Mouse (Mus musculus) neural tube, embryonic 15.5 days (tissue): ENCODE results near the gene Noc2l. TPM values are rescaled to one million over a fixed set of nuclear protein-coding genes. Genes with fewer than 3 reads are reported as not detected.

ENCODE experiments used
- ATAC-seq: fragments of 200-750 bp; cut with Nextera tagmentation; 2 replicates; pipeline ENCODE4 v1.8.0; 2017; ENCODE audit warnings: mild to moderate bottlenecking, moderate TSS enrichment, moderate library complexity; ENCODE audit not compliant: low FRiP score
- H3K27ac ChIP-seq: fragments of 300-500 bp; sonication (generic); replicated peaks from 2 replicates; pipeline ENCODE4 v1.5.1; 2015; ENCODE audit warnings: mild to moderate bottlenecking, inconsistent platforms
- H3K27me3 ChIP-seq: fragments of 300-500 bp; sonication (generic); replicated peaks from 2 replicates; pipeline ENCODE4 v1.6.1; 2015; ENCODE audit warnings: inconsistent platforms
- H3K36me3 ChIP-seq: fragments of 300-500 bp; sonication (generic); 2 replicates; pipeline ENCODE4 v1.6.1; 2015; ENCODE audit warnings: inconsistent platforms
- H3K4me1 ChIP-seq: fragments of 300-500 bp; sonication (generic); 2 replicates; pipeline ENCODE4 v1.6.1; 2015; ENCODE audit warnings: inconsistent platforms
- H3K4me2 ChIP-seq: fragments of 300-500 bp; sonication (generic); 2 replicates; pipeline ENCODE4 v1.6.1; 2015; ENCODE audit warnings: inconsistent platforms, mild to moderate bottlenecking, moderate library complexity
- H3K4me3 ChIP-seq: fragments of 300-500 bp; sonication (generic); replicated peaks from 2 replicates; pipeline ENCODE4 v1.5.1; 2015; ENCODE audit warnings: mild to moderate bottlenecking, inconsistent platforms
- H3K9ac ChIP-seq: fragments of 300-500 bp; sonication (generic); replicated peaks from 2 replicates; pipeline ENCODE4 v1.6.1; 2015; ENCODE audit warnings: mild to moderate bottlenecking, inconsistent platforms
- H3K9me3 ChIP-seq: fragments of 300-500 bp; sonication (generic); replicated peaks from 2 replicates; pipeline ENCODE4 v1.6.1; 2016; ENCODE audit warnings: inconsistent platforms
- WGBS: fragments of 180-500 bp; shearing (Covaris S2); methylation state at CpG from one replicate; pipeline ENCODE4 v1.1.7; 2015; ENCODE audit warnings: mixed read lengths; 5-methylcytosine and 5-hydroxymethylcytosine counted together
- polyA plus RNA-seq: library from polyadenylated mRNA; unstranded; fragments of >200 nt; fragmentation: Nextera tagmentation; extraction: Ambion mirVana; gene quantifications from 2 replicates; pipeline ENCODE4 v1.2.1, GENCODE M21; 2015

The Noc2l gene
- polyA plus RNA-seq, 1 experiment from 2014 or later, result 50.4 TPM

DNA sequence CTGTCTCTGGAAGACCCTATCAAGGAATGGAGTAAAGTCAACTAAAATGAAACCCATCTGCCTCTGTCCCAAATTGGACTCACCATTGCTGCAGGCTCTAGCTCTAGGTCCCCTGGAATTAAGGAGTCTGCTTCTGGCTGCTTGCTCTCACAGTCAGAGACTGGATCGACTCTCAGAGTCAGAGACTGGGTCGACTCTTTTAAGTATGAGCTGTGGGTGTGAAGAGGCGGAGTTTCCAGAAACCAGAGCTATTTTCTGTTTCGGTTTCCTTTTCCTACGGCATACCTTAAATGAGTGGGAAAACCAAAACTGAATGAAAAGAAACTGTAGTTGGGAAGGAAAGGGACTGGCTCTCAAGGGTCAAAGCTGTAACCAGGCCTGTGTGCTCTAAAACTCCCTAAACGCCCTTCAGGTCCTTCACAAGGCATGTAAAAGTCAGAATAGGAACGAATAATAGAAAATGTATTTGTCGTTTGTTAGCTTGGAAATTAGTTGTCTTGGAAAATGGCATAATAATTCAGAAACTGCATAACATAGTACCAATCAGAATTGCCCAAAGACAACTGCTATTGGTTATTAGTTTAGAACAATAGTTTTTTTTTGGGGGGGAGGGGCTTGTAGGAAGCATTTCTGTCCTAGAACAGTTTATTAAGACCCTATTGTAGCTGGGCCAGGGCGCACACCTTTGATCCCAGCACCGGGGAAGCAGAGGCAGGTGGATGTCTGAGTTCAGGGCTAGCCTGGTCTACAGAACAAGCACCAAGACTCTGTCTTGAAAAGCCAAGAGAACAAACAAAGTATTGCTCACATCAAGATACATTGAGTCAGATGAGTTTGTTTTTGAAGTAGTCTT, 35.0 kb upstream of the Noc2l start, which contains the start of gene Isg15:
Isg15 (minus strand) TSS at position 196 of the 853 bp plus-strand sequence.
- no peak within 1 kb of the TSS for H3K4me2 ChIP-seq
- no peak within 1 kb of the TSS for H3K27ac ChIP-seq
- H3K9ac ChIP-seq, result no peak within 1 kb of the TSS
- no peak for ATAC-seq
- H3K4me3 ChIP-seq, result no peak within 1 kb of the TSS
- H3K9me3 ChIP-seq, result no peaks in the 10 kb centered on the region
- peaks cover 11% of the 10 kb centered on the region for H3K27me3 ChIP-seq
- H3K4me1 ChIP-seq, result peaks cover 33% of the 10 kb centered on the region
- WGBS, result 62% methylated on average over 10 of the region's 10 CpGs
- H3K36me3 ChIP-seq, result no peaks in the 10 kb centered on the region

DNA sequence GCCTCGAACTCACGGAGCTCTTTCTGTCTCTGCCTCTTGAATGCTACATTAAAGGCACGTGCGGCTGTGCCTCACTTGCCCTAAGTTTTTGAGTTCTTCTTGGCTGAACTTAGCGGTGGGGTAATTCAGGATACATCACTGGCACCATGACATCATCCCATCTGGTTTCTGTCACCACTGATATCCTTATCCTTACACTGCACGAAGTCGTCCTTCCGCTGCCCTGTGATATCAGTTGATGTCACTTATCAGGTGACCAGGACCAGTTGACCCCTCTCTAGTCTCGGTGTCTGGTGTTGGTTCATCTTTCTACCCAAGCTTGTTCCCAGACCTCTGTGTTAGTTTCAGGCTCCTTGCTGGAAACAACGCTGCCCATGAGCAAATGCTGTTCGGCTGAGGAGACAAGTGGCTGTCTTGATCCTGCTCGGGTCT, 33.3 kb upstream of the Noc2l start:
- peak overlapping the region; percentile 87 for H3K4me2 ChIP-seq
- no peaks in the 10 kb centered on the region for H3K36me3 ChIP-seq
- ATAC-seq, result no peak
- 50% methylated on average over 12 of the region's 12 CpGs for WGBS
- H3K27me3 ChIP-seq, result peaks cover 11% of the 10 kb centered on the region
- no peaks in the 10 kb centered on the region for H3K9me3 ChIP-seq
- peak overlapping the region; percentile 52 for H3K4me3 ChIP-seq
- H3K4me1 ChIP-seq, result peaks cover 26% of the 10 kb centered on the region
- H3K27ac ChIP-seq, result peak overlapping the region; percentile 77
- H3K9ac ChIP-seq, result peak overlapping the region; percentile 68

DNA sequence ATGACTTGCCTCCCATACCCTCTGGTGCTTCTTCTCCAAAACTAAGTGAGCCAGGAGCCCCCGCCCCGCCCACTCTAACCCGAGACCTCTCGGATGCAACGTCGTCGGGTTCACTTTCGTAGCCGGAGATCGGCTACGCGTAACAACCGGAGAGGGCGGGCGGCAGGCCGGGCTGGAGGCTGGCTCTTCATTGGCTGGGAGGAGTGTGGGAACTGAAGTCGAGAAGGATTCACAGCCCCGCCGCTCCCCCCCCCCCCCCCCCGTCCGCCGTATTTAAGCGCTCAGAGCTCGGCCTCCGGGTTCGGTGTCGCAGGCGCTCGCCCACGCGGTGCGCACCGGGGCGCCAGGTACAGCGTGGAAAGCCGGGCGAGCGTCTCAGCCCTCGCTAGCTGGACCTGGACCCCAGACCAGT, 32.8 kb upstream of the Noc2l start, which contains the start of gene AW011738:
AW011738 (plus strand) TSS at position 304 of the 412 bp plus-strand sequence.
- ATAC-seq, result peak; percentile 74
- H3K4me2 ChIP-seq, result peak within 1 kb of the TSS; percentile 87
- H3K9me3 ChIP-seq, result no peaks in the 10 kb centered on the region
- H3K27ac ChIP-seq, result peak within 1 kb of the TSS; percentile 77
- H3K9ac ChIP-seq, result peak within 1 kb of the TSS; percentile 68
- WGBS, result under 1% methylated on average over 36 of the region's 39 CpGs
- no peaks in the 10 kb centered on the region for H3K36me3 ChIP-seq
- peaks cover 11% of the 10 kb centered on the region for H3K27me3 ChIP-seq
- peaks cover 23% of the 10 kb centered on the region for H3K4me1 ChIP-seq
- peak within 1 kb of the TSS; percentile 52 for H3K4me3 ChIP-seq

DNA sequence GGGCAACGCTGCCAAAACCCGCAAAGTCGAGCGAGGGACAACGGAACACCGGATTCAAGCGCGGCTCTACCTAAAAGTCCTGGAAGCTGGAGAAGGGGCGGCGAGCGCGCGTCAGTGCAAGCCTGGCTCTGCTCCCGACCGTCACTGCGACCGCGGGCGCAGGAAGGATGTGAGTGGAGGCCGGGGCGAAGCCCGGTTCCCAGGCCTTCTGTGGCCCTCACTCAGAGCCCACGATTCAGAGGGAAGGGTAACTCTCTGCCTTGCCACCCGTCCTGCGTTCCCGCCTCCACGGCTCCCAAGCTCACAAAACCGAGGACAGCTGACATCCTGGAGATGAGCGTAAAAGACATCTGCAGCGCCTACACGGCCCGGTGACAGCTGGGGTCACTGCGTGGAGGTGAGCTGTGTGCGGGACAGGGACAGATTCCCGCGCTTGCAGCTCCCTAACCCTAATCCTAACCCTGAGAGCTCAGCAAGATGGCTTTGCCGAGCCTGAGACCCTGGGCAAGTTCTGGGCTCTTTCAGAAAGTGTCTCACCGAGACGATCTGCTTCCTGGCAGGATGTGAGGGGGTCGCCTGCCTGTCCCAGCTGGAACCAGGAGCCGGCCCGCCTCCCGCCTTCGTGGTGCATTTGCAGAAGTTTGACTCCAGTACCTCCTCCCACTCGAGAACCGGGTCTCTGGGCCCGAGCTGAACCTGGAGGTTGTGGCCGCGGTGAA, 32.2 kb upstream of the Noc2l start:
- peak overlapping the region; percentile 52 for H3K4me3 ChIP-seq
- no peaks in the 10 kb centered on the region for H3K9me3 ChIP-seq
- peak; percentile 46 for ATAC-seq
- H3K27ac ChIP-seq, result peak overlapping the region; percentile 73
- H3K36me3 ChIP-seq, result no peaks in the 10 kb centered on the region
- peak overlapping the region; percentile 87 for H3K4me2 ChIP-seq
- H3K27me3 ChIP-seq, result peaks cover 11% of the 10 kb centered on the region
- peak overlapping the region; percentile 68 for H3K9ac ChIP-seq
- peaks cover 23% of the 10 kb centered on the region for H3K4me1 ChIP-seq
- under 1% methylated on average over 49 of the region's 49 CpGs for WGBS

DNA sequence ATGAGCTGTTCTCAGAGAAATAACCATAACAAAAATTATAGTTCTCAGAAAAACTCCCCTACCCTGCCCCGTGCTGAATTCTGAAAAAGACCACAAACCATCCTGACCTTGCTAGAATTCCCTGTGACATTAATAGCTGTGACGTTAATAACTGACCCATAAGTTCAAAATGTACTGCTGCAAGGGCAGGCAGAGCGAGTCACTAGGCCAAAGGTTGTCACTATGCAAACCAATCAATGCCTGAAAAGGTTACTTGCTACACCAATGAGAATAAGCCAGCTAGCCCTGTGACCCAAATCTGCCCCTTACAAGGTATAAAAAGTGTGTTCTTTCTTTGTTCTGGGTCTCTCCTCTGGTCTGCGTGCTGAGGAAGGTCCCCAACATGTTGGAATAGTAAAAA, 26.9 kb upstream of the Noc2l start:
- Histone ChIP-seq H3K4me3 (no peak overlapping the region), H3K4me1 (peaks cover 7% of the 10 kb centered on the region), H3K9ac (no peak overlapping the region), H3K9me3 (no peaks in the 10 kb centered on the region), H3K4me2 (no peak overlapping the region), H3K36me3 (no peaks in the 10 kb centered on the region), H3K27me3 (peaks cover 10% of the 10 kb centered on the region; the same call in 1 of the 2 replicates), H3K27ac (no peak overlapping the region)
- no peak for ATAC-seq
- 92% methylated on average over 4 of the region's 4 CpGs for whole genome bisulfite sequencing

DNA sequence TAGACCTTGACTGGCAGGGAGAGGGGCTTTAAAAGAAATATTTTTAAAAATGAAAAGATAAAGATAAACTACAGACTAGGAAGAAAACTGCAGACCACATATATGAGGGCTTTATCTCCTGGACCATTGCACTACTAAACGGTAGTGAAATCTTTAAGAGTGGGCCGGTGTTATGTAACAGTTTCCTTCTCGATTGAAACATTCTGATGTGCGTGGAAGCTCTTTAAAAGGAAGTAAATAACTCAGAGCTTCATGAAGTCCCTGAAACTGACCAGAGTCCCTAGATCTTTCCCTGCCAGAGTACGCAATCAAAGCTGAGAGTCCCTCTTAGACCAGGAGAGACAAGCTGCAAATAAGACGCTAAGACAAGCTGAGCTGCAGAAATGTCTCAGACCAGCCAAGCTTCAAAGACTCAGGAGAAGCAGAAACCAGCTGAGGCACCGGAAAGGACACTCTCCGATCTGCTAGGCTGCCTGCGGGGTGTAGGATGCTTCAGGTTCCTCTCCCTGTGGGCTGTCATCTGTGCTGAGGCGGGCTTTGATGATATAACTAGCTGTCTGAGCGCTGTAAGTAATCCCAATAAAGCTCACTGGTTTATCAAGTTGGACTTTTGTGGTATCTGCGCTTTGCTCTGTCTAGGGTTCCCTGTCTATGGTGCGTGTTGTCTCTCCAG, 25.7 kb upstream of the Noc2l start:
- Histone ChIP-seq H3K27me3 (peaks cover 3% of the 10 kb centered on the region; the same call in 1 of the 2 replicates), H3K36me3 (no peaks in the 10 kb centered on the region), H3K27ac (no peak overlapping the region), H3K9me3 (no peaks in the 10 kb centered on the region), H3K4me1 (peaks cover 3% of the 10 kb centered on the region; the same call in 1 of the 2 replicates), H3K4me2 (no peak overlapping the region), H3K4me3 (no peak overlapping the region), H3K9ac (no peak overlapping the region)
- ATAC-seq, result no peak
- WGBS, result 79% methylated on average over 13 of the region's 13 CpGs

DNA sequence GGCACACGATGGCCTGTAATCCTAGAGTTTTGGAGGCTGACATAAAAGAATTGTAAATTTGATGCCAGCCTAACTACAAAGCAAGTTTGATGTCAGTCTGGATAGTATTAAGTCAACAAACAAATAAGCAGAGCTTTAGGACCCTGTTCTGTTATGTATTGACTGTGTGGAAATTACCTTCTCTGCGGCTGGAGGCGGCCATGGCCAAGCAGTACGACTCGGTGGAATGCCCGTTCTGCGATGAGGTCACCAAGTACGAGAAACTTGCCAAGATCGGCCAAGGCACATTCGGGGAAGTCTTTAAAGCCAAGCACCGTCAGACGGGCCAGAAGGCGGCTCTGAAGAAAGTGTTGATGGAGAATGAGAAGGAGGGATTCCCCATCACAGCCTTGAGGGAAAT, 22.7 kb upstream of the Noc2l start:
- Histone ChIP-seq H3K4me1 (no peaks in the 10 kb centered on the region), H3K27ac (no peak overlapping the region), H3K4me2 (no peak overlapping the region), H3K9ac (no peak overlapping the region), H3K4me3 (no peak overlapping the region), H3K36me3 (no peaks in the 10 kb centered on the region), H3K9me3 (no peaks in the 10 kb centered on the region), H3K27me3 (no peaks in the 10 kb centered on the region)
- WGBS, result 93% methylated on average over 13 of the region's 13 CpGs
- no peak for ATAC-seq

DNA sequence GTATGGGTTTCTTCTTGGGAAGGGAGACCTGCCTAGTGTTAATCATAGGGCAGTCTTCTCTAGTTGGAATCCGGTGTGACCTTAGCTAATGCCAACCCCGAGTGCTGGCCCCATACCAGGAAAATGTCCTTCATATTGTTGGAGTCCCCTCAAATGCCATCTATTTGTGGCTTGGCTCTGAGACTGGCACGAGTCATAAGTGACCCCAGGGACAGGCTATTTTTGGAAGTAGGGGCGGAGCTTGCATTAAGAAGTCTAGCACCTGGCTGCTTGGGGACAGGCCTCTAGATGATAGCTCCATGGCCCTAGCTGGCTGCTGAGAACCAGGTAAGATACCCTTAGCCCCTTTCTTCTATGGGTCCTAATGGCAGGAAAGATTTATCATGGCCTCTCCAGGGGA, 20.2 kb upstream of the Noc2l start, which contains the start of gene Perm1:
Perm1 (plus strand) TSS at position 220 of the 400 bp plus-strand sequence.
- no peak within 1 kb of the TSS for H3K9ac ChIP-seq
- WGBS, result 79% methylated on average over 4 of the region's 4 CpGs
- H3K36me3 ChIP-seq, result no peaks in the 10 kb centered on the region
- H3K4me1 ChIP-seq, result no peaks in the 10 kb centered on the region
- ATAC-seq, result no peak
- no peaks in the 10 kb centered on the region for H3K27me3 ChIP-seq
- H3K4me3 ChIP-seq, result no peak within 1 kb of the TSS
- no peak within 1 kb of the TSS for H3K4me2 ChIP-seq
- no peak within 1 kb of the TSS for H3K27ac ChIP-seq
- H3K9me3 ChIP-seq, result no peaks in the 10 kb centered on the region

DNA sequence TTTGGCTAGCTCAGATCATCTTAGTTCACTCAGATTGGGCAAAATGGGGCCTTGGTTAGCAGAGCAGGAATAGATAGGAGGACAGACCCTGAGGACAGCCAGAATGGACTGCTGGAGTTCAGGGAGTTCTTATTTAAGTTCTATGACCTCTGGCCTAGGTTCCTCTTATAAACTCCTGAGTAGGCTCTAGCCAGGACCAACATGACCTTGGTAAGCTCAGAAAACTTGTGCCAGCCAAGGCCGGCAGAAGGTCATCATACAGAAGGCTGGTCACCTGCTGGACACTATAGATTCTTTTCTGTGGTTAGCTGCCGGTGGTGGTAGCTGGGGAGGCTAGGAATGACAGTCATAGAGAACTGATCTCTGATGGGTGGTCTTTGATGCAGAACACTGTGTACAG, 19.6 kb upstream of the Noc2l start:
- H3K9me3 ChIP-seq, result no peaks in the 10 kb centered on the region

DNA sequence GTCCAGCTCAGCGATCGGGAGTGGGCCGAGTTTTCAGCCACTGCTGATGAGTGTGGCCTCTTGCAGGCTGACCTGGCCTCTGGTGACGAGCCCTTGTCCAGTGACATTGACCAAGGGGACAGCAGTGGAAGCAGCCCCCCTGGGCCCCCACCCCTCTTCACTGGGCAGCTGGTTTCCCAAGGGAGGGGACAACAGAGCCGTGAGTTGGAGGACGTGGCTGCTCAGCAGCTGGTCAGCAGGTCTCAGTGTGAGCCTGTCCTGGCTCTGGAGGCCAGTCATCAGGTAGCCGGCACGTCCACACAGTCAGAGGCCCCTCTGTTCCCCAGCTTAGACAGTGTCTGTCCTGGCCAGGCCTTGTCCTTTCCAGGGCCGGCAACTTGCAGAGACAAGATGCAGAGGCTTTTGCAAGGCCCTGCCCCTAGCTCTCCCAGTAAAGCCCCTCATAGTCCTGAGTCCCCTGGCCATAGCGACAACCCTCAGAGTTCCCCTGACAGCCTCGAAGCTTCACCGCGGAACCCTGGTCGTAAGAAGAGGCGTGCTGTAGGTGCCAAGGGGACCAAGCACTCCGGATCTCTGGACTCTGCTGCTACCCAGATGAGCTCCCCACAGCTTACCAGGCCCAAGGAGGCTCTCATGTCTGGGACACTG, 18.7 kb upstream of the Noc2l start:
- no peak overlapping the region for H3K27ac ChIP-seq
- 84% methylated on average over 16 of the region's 16 CpGs for WGBS
- ATAC-seq, result no peak
- no peak overlapping the region for H3K9ac ChIP-seq
- no peak overlapping the region for H3K4me2 ChIP-seq
- H3K36me3 ChIP-seq, result peaks cover 9% of the 10 kb centered on the region; the same call in 1 of the 2 replicates
- no peaks in the 10 kb centered on the region for H3K9me3 ChIP-seq
- no peak overlapping the region for H3K4me3 ChIP-seq
- no peaks in the 10 kb centered on the region for H3K27me3 ChIP-seq
- no peaks in the 10 kb centered on the region for H3K4me1 ChIP-seq

More for the DNA sequence above, 19.6 kb upstream of the Noc2l start:
- Histone ChIP-seq H3K4me1 (no peaks in the 10 kb centered on the region), H3K27ac (no peak overlapping the region), H3K4me2 (no peak overlapping the region), H3K27me3 (no peaks in the 10 kb centered on the region), H3K9ac (no peak overlapping the region), H3K36me3 (peaks cover 2% of the 10 kb centered on the region; the same call in 1 of the 2 replicates), H3K4me3 (no peak overlapping the region)
- 93% methylated on average over 2 of the region's 2 CpGs for WGBS
- ATAC-seq, result no peak

DNA sequence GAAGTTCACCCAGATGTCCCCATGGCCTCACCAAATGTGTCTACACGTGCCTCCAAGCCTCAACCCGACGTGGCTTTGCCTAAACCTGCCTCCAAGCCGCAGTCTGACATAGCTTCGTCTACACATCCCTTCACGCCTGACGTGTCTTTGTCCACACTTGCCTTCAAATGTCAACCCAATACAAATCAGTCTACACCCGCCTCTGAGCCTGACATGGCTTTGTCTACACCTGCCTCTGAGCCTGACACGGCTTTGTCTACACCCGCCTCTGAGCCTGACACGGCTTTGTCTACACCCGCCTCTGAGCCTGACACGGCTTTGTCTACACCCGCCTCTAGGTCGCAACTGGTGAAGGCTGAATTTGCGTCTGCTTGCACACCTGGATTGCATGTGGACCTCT, 18.0 kb upstream of the Noc2l start:
- H3K27me3 ChIP-seq, result no peaks in the 10 kb centered on the region
- H3K4me1 ChIP-seq, result no peaks in the 10 kb centered on the region
- H3K4me3 ChIP-seq, result no peak overlapping the region
- H3K4me2 ChIP-seq, result no peak overlapping the region
- no peak for ATAC-seq
- no peaks in the 10 kb centered on the region for H3K9me3 ChIP-seq
- WGBS, result 89% methylated on average over 16 of the region's 16 CpGs
- no peak overlapping the region for H3K27ac ChIP-seq
- peaks cover 16% of the 10 kb centered on the region; the same call in 1 of the 2 replicates for H3K36me3 ChIP-seq
- no peak overlapping the region for H3K9ac ChIP-seq
